Mouse (Mus musculus) heart, adult 11 months (tissue): ENCODE measurements at regions not wholly inside any gene's neighbourhood (a gene's known extent, or its start where the extent isn't known, plus 50 kb on each side); places are given as distances from the start of the nearest gene placed in this dataset.

ENCODE experiments used
- DNase-seq: peaks from one replicate; pipeline ENCODE4 v3.0.0; 2022

DNA sequence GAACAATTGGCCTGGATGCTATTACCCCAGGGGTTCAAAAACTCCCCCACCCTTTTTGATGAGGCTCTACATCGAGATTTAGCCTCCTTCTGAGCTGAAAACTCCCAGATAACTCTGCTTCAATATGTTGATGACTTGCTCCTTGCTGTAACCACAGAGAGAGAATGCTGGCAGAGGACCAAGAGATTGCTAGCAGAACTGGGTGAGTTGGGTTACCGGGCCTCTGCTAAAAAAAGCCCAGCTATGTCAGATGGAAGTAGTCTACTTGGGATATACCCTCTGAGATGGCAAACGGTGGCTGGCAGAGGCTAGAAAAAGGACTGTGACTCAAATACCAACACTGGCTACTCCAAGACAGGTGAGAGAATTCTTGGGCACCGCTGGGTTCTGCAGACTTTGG, 63.9 kb upstream of the Gm906 start:
- DNase-seq, result peak; percentile 84

- DNase-seq, result peak; percentile 79
Observed at GRCm38 (mm10) chr13:50322512-50322911, 72.4 kb upstream of the Gm906 start.

DNA sequence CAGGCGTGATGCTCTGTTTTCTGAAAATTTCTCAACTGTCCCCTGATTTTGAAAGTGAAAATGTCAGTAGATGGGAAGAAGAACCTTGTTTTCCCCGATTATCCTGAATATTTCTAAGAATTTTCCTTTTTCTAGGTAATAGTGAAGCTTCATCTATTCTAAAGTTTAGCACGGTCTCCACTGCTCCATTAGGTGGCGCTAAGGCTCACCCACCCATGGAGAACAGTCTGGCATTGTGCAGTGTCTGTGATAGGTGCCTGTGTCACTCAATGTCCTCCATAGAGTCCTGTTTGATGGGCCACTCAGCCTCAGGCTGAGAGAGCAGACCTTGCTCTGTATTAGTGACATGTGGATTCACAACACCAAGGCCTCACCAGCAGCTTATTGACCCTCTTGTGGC, 78.5 kb upstream of the Gm906 start:
- peak; percentile 56 for DNase-seq

GRCm38 (mm10) chr13:50344121-50344520, 73.5 kb upstream of the Fbxw17 start:
- DNase-seq, result peak; percentile 57

GRCm38 (mm10) chr13:50351946-50352345, 65.7 kb upstream of the Fbxw17 start:
- no peak for DNase-seq

DNA sequence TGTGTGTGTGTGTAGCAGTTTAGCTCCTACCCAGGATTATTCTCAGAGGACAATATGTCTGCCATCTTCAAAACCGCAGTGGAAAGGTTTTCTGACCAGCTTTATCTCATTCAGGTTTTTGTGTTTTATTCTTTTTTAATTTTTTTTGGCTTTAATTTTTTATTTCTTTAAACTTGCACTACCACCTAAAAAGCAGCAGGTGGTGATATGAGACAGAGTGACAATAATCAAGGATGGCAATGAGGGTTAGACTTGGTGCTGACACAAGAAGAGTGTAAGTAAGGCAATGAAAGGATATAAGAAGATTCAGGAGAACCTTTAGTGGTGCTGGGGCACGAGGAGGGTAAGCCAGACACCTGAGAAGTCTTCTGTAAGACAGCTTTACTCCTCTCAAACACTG, 62.4 kb upstream of the Fbxw17 start:
- no peak for DNase-seq

DNA sequence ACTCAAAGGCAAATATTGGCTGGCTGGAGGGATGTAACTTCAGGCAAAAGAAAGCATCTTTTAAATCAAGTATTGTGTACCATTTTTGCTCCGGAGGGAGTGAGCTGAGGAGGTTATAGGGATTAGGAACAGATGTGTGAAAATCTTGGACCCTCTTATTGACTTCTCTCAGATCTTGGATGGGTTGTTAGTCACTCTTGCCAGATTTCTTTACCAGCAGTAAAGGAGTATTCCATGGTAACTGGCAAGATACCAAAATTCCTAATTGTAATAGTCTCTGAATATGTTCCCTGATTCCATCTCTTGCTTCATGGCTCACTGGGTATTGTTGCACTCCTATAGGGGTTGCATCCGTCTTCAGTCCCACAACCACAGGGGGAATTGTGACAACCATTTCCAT, 58.1 kb upstream of the Fbxw17 start:
- no peak for DNase-seq
